Mouse (Mus musculus) c-Kit-negative CD71-positive TER-119-positive erythroid progenitor cells, embryonic 14.5 days (primary cell): Measurements from ENCODE around the gene Atp5f1.
A peak's percentile ranks its signal among the peaks of the same experiment; 100 is the strongest.
"Not testable (repeated sequence)": the region's sequence is repeated elsewhere in the genome, so short reads cannot be mapped to it uniquely, and the experiment has no call there.

Experiments used
- DNase-seq: peaks from one replicate; pipeline ENCODE4 v3.0.0-alpha.2; 2013; ENCODE audit warnings: low read depth, low spot score

The Atp5f1 gene

DNA sequence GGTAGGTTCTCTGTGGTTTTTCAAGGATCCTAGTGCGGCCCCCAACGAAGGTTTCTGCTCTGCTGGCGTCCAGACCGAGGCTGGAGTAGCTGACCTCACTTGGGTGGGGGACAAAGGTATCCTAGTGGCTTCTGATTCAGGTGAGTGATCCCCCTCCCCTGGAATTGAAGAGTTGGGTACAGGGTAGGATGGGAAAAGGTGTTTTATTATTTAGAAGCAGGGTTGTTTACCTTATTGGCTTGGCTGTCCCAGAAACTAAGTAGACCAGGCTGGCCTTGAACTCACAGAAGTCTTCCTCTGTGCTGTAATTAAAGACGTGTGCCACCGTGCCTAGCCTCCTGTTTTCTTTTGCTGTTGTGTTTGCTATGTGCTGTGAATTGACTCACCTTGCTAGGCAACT, at the start of gene Atp5f1:
TSS of gene Atp5f1 (minus strand) at position 101 of the 400 bp plus-strand sequence.
- no peak for DNase-seq

- DNase-seq: not testable (repeated sequence)
Measured at GRCm38 (mm10) chr3:106003360-106003759, 43.5 kb upstream of the Atp5f1 start.

- DNase-seq: no peak
Measured at GRCm38 (mm10) chr3:106001416-106002370, 41.8 kb upstream of the Atp5f1 start.

GRCm38 (mm10) chr3:106000707-106001375, 40.9 kb upstream of the Atp5f1 start:
- no peak for DNase-seq

GRCm38 (mm10) chr3:105994730-105995129, 34.8 kb upstream of the Atp5f1 start:
- DNase-seq: no peak

DNA sequence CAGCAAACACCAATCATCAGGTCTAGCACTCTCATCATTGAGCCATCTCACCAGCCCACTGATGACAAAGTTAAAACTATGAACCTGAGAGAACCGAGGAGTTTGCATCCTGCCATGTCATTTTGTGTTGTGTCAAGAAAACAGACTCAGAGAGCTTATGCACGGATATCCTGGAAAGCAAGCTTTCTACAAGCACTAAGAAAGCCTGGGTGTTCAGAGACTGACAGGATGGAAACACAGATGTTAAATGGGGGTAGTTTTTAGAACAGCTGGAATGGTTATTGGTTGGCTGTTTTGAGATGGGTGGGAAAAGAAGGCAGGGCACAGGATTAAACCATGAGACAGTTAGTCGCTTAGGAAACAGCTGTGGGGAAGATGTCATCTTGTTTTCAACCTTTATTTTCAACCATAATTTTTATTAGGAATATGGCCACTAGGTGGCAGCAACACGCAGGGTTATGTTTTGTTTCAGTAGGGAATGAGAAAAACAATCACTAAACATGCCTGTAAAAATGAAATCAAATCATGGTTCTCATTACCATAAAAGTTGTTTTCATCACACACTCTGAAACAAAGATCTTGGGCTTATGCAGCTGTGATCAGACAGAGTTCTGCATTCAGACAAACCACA, 31.9 kb upstream of the Atp5f1 start:
- DNase-seq: peak; percentile 28

DNA sequence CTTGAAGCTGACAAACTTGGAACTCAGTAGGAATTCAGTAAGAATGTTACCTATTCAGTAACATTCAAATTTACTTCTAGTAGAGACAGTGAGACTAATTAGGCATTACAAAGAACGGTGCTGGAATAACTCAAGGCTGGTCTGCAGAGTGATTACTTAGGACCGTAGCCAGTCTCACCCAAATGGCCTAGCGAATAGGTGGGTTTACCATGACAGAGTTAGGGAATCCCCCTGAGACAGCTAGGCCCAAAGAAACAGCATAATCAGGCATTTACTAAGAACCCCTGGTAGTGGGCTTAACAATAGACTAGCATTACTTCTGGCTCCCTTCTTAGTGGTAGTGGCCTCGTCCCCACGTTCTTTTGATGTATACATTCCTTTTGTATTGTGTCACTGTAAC, 29.7 kb upstream of the Atp5f1 start:
- DNase-seq: not testable (repeated sequence)

DNA sequence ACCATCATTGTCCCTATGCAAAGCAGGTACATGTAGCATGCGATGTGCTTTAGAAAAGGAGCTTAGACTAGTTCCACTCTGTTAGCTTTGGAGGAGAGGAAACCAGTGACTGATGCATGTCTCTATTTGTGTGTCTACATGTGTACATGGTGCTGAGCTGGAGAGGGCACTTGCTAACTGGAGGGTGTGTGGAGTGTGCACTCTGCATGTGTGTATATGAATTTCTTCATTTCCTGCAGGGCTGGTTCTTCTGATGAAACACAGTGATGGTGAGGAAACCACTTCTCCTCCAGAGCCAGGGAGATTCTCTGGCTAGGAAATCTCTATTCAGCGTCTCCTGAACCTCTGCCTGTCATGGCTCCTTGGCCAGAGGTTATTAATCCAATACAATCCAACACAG, 14.3 kb upstream of the Atp5f1 start:
- no peak for DNase-seq

DNA sequence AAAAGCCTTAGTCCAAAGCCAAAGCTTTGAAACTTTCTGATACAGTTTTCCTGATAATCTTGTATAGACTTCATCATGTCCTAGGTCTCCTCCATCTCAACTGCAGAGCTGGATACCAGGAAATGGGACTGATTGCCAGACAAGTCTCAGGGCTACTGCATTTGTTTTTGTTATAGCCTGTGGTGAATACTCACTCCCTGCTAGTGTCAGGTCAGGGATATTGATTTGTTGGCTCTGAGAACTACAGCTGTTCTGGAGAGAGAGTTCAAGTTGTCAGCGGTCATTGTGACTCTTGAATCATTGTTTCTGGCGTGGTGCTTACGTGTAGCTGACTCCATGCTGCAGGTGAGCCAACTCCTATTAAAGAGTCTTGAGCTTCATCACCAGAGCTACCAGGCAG, 13.5 kb upstream of the Atp5f1 start, which contains the start of gene Ovgp1:
TSS of gene Ovgp1 (plus strand) at position 301 of the 400 bp plus-strand sequence.
- no peak for DNase-seq

GRCm38 (mm10) chr3:105971831-105972446, 12.0 kb upstream of the Atp5f1 start:
- DNase-seq: no peak

- no peak for DNase-seq
Measured at GRCm38 (mm10) chr3:105960700-105961099, 801 bp upstream of the Atp5f1 start.

DNA sequence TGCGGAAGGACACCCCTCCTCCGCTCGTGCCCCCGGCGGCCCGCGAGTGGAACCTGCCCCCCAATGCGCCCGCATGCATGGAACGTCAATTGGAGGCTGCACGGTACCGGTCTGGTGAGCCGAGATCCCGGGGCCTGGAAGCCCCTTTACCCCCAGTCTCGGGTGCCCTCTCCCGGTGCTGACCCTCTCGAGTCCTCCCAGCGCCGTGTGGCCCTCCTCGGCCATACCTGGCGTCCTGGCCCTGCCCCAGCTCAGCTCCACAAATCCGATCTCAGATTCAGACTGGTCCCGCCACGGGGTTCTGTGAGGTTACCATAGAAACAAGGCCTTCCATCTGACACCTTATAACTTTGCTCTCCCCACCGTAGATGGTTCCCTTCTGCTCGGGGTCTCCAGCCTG, 314 bp downstream of the Atp5f1 start:
- no peak for DNase-seq

DNA sequence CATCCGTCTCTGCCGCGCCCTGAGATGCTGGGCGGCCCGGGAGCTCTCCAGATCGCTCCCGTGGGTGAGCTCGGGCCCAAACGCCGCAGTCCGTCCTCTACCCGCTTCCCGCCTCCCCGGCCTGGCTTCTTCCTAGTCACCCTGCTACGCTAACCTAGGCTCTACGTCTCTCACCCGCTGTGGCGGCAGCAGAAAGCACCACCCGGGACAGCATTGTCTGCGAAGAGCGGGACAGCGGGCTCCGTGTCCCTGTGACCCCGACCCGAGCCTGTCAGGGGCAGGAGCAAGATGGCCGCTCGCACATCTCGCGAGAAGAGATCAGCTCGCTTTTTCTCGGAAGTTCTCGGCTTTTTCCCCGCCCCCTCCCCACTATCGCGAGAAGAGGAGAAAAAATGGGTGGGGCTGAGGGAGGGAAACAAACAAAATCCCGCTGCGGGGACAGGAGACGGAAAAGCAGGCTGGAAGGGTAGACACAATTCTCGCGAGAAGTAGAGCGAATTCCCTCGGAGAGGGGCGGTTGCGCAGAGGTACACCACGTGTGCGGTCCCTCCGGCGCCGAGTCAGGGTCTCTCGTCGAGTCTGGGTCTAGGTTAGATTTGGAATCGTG, 822 bp downstream of the Atp5f1 start, which contains the start of gene Wdr77:
TSS of gene Wdr77 (plus strand) at position 396 of the 607 bp plus-strand sequence.
- peak; percentile 100 for DNase-seq

GRCm38 (mm10) chr3:105958204-105958603, 1.7 kb downstream of the Atp5f1 start:
- no peak for DNase-seq

- DNase-seq: no peak
Measured at GRCm38 (mm10) chr3:105957235-105957634, 2.7 kb downstream of the Atp5f1 start.

- no peak for DNase-seq
Measured at GRCm38 (mm10) chr3:105951348-105951747, 8.6 kb downstream of the Atp5f1 start.

- no peak for DNase-seq
Measured at GRCm38 (mm10) chr3:105936111-105936510, 23.8 kb downstream of the Atp5f1 start.

DNA sequence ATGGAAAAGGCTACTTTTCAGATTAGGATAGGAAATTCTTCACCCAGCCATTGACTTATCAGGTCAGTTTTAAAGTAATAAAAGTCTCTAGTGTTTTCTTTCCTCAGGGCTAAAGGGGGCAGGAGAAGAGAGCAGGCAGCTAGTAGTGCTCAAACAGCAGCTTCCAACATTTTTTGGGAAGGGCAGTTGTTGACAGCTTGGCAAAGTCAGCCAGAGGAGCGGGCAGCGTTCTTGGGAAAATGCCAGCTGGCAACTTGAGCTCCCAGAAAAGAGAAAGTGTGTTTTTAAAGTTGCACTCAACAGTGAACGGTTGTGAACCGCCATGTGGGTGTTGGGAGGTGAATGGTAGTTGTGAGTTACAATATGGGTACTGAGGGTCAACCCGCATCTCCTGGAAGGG, 24.9 kb downstream of the Atp5f1 start:
- no peak for DNase-seq

GRCm38 (mm10) chr3:105933926-105934325, 26.0 kb downstream of the Atp5f1 start:
- no peak for DNase-seq

GRCm38 (mm10) chr3:105932240-105933071, 27.4 kb downstream of the Atp5f1 start, which contains the start of gene I830077J02Rik:
I830077J02Rik (minus strand) TSS chr3:105932664.
- DNase-seq: no peak
